Mouse (Mus musculus): ENCODE results near the gene Hspbap1. TPM values are rescaled to one million over a fixed set of nuclear protein-coding genes. Genes with fewer than 3 reads are reported as not detected.

Gene Hspbap1
- polyA plus RNA-seq, 1 experiment from 2014 or later, result 26.9 TPM

DNA sequence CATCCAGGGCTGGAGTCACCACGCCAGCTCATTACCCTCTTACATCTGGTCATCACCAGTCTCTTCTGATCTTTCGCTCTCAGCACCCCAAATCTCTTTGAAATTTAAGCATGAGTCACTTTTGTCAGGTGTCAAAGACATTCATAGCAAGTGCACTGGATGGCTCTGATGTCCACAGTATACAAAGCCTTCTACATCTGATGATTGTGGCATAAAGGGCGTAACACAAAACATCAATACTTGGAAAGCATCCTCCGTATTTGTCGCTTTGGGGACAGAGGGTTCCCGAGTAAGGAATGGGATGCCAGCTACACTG, 1.7 kb upstream of the Hspbap1 start:
- DNase-seq (ENCODE audit: low spot score) (no peak), ATAC-seq (replicated peaks; ENCODE audit: insufficient number of reproducible peaks, low FRiP score, low TSS enrichment, low read depth) (no peak)
- H3K4me3 ChIP-seq (ENCODE audit: low read depth, low read length), result peak overlapping the region; percentile 86
- H3K4me1 ChIP-seq (ENCODE audit: control insufficient read depth, insufficient read depth, low read length), result peaks cover 2% of the 10 kb centered on the region; the same call in 1 of the 2 replicates
- H3K27me3 ChIP-seq (ENCODE audit: control insufficient read depth, insufficient read depth, low read length), result no peaks in the 10 kb centered on the region
- H3K27ac ChIP-seq (replicated peaks; ENCODE audit: low read depth, low read length), result no peak overlapping the region
- peak overlapping the region; percentile 70 for H3K4me2 ChIP-seq (ENCODE audit: low read depth, low read length)
- H3K36me3 ChIP-seq (replicated peaks; ENCODE audit: control insufficient read depth, insufficient read depth, low read depth, low read length), result no peaks in the 10 kb centered on the region
- H3K9ac ChIP-seq (replicated peaks; ENCODE audit: low read length), result peak overlapping the region; percentile 90
- no peaks in the 10 kb centered on the region for H3K9me3 ChIP-seq (replicated peaks; ENCODE audit: control insufficient read depth, low read length)
- 26% methylated on average over 6 of the region's 6 CpGs for WGBS

DNA sequence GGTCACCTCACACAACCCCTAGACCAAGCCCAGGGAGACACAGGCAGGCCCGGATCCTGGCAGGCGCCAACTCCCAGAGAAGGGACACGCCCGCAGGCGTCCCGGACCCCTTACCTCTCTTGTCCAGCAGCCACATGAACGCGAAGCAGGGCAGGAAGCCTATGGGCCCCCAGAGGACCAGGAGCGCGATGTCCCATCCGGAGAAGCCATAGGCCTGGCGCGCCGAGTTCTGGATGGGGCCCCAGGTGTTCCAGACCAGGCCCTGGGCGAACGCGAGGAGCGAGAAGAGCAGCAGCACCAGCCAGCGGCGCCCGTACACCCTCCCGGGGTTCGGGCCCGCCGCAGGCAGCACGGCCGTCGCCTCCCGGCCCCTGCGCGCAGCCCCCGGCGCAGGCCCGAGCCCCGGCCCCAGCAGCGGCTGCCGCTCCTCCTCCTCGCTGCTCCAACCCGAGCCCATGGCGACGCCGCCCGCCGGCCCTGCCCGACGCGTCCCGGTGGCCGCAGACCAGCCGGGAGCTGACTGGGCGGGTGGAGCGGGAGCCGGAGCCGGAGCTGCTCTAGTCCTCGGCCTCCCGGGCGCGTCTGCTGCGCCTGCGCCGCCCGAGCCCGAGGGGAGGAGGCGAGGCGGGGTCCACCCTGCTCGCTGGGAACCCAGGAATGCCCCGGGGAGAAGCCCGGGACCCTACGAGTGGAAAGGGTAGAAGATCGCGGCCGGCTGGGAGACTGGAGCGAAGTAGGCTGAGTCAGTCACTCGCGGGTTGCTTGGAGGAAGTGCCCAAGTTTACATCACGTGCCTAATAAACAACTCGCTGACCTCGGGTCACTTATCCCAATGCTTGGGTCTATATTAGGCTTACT, 1.2 kb upstream of the Hspbap1 start, which contains the start of gene Dirc2:
Dirc2 (minus strand) TSS at position 572 of the 858 bp plus-strand sequence.
- Histone ChIP-seq H3K4me3 (ENCODE audit: low read depth, low read length) (peak within 1 kb of the TSS; percentile 86), H3K27me3 (ENCODE audit: control insufficient read depth, insufficient read depth, low read length) (no peaks in the 10 kb centered on the region), H3K9me3 (replicated peaks; ENCODE audit: control insufficient read depth, low read length) (no peaks in the 10 kb centered on the region), H3K4me1 (ENCODE audit: control insufficient read depth, insufficient read depth, low read length) (peaks cover 2% of the 10 kb centered on the region; the same call in 1 of the 2 replicates), H3K27ac (replicated peaks; ENCODE audit: low read depth, low read length) (0 out of 2 replicates have a peak within 1 kb of the TSS, but pooled peaks have one; percentile 52), H3K4me2 (ENCODE audit: low read depth, low read length) (peak within 1 kb of the TSS; percentile 70), H3K9ac (replicated peaks; ENCODE audit: low read length) (peak within 1 kb of the TSS; percentile 90), H3K36me3 (replicated peaks; ENCODE audit: control insufficient read depth, insufficient read depth, low read depth, low read length) (no peaks in the 10 kb centered on the region)
- WGBS, result under 1% methylated on average over 69 of the region's 78 CpGs
- ATAC-seq (replicated peaks; ENCODE audit: insufficient number of reproducible peaks, low FRiP score, low TSS enrichment, low read depth) (peak; percentile 89), DNase-seq (ENCODE audit: low spot score) (peak; percentile 77)

DNA sequence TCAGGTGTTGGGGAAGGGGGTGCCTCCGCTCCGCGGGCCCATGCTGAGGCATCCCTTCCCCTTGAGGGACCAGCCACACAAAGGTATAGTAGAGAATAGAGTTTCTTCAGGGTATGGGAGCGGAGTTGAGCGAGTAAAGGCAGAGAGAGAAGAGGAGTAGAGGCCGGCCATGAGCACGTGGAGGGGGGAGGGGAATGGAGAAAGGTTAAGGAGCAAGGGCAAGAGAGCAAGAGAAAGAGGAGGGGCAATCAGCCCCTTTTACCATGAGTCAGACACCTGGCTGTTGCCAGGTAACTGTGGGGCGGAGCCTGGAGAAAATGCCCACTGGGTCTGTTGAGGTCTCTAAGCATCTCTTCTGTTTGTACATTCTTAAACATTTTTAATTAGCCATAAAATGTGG, 966 bp downstream of the Hspbap1 start:
- H3K27me3 ChIP-seq (ENCODE audit: control insufficient read depth, insufficient read depth, low read length), result no peaks in the 10 kb centered on the region

GRCm38 (mm10) chr16:35771606-35772005, 1.4 kb downstream of the Hspbap1 start:
- no peak overlapping the region for H3K4me3 ChIP-seq (ENCODE audit: low read depth, low read length)

More for the DNA sequence above, 966 bp downstream of the Hspbap1 start:
- Histone ChIP-seq H3K9me3 (replicated peaks; ENCODE audit: control insufficient read depth, low read length) (no peaks in the 10 kb centered on the region), H3K4me3 (ENCODE audit: low read depth, low read length) (peak overlapping the region; percentile 86; the same call in 1 of the 2 replicates), H3K4me2 (ENCODE audit: low read depth, low read length) (peak overlapping the region; percentile 70), H3K27ac (replicated peaks; ENCODE audit: low read depth, low read length) (no peak overlapping the region), H3K4me1 (ENCODE audit: control insufficient read depth, insufficient read depth, low read length) (peaks cover 2% of the 10 kb centered on the region; the same call in 1 of the 2 replicates), H3K9ac (replicated peaks; ENCODE audit: low read length) (0 out of 2 replicates have a peak overlapping the region, but pooled peaks have one; percentile 22), H3K36me3 (replicated peaks; ENCODE audit: control insufficient read depth, insufficient read depth, low read depth, low read length) (no peaks in the 10 kb centered on the region)
- ATAC-seq (replicated peaks; ENCODE audit: insufficient number of reproducible peaks, low FRiP score, low TSS enrichment, low read depth) (no peak), DNase-seq (ENCODE audit: low spot score) (no peak)
- WGBS, result 16% methylated on average over 8 of the region's 8 CpGs

DNA sequence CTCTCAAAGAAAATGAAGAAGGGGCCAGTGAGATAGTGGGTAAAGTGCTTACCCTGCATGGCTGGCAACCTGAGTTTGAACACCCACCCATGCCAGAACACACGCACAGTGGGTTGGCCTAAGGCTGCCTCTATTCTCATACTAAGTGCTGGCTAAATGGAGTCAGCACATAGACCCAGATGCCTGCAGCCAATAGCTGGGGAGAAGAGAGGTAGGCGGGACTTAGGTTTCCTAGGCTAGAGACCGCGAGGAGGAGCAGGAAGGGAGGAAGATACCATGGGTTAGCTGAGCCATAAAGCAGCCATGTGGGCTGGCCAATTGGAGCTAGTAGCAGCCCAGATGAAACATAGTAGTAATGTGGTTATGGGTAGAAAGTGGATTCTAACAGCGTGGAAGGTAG, 2.4 kb downstream of the Hspbap1 start:
- H3K36me3 ChIP-seq (replicated peaks; ENCODE audit: control insufficient read depth, insufficient read depth, low read depth, low read length), result no peaks in the 10 kb centered on the region
- 89% methylated on average over 5 of the region's 5 CpGs for WGBS
- H3K4me2 ChIP-seq (ENCODE audit: low read depth, low read length), result no peak overlapping the region
- H3K4me1 ChIP-seq (ENCODE audit: control insufficient read depth, insufficient read depth, low read length), result peaks cover 2% of the 10 kb centered on the region; the same call in 1 of the 2 replicates
- no peak overlapping the region for H3K27ac ChIP-seq (replicated peaks; ENCODE audit: low read depth, low read length)
- no peak for DNase-seq (ENCODE audit: low spot score)
- no peaks in the 10 kb centered on the region for H3K9me3 ChIP-seq (replicated peaks; ENCODE audit: control insufficient read depth, low read length)
- ATAC-seq (replicated peaks; ENCODE audit: insufficient number of reproducible peaks, low FRiP score, low TSS enrichment, low read depth), result no peak
- H3K27me3 ChIP-seq (ENCODE audit: control insufficient read depth, insufficient read depth, low read length), result no peaks in the 10 kb centered on the region
- H3K9ac ChIP-seq (replicated peaks; ENCODE audit: low read length), result no peak overlapping the region
- no peak overlapping the region for H3K4me3 ChIP-seq (ENCODE audit: low read depth, low read length)

More at GRCm38 (mm10) chr16:35771606-35772005, 1.4 kb downstream of the Hspbap1 start:
- Histone ChIP-seq H3K27ac (replicated peaks; ENCODE audit: low read depth, low read length) (no peak overlapping the region), H3K36me3 (replicated peaks; ENCODE audit: control insufficient read depth, insufficient read depth, low read depth, low read length) (no peaks in the 10 kb centered on the region), H3K9me3 (replicated peaks; ENCODE audit: control insufficient read depth, low read length) (no peaks in the 10 kb centered on the region), H3K4me2 (ENCODE audit: low read depth, low read length) (no peak overlapping the region), H3K9ac (replicated peaks; ENCODE audit: low read length) (no peak overlapping the region), H3K27me3 (ENCODE audit: control insufficient read depth, insufficient read depth, low read length) (no peaks in the 10 kb centered on the region), H3K4me1 (ENCODE audit: control insufficient read depth, insufficient read depth, low read length) (peaks cover 2% of the 10 kb centered on the region; the same call in 1 of the 2 replicates)
- WGBS, result 86% methylated on average over 5 of the region's 5 CpGs
- DNase-seq (ENCODE audit: low spot score), result no peak
- ATAC-seq (replicated peaks; ENCODE audit: insufficient number of reproducible peaks, low FRiP score, low TSS enrichment, low read depth), result no peak

GRCm38 (mm10) chr16:35775835-35776234, 5.7 kb downstream of the Hspbap1 start:
- Histone ChIP-seq H3K4me3 (ENCODE audit: low read depth, low read length) (no peak overlapping the region), H3K27me3 (ENCODE audit: control insufficient read depth, insufficient read depth, low read length) (no peaks in the 10 kb centered on the region), H3K4me1 (ENCODE audit: control insufficient read depth, insufficient read depth, low read length) (no peaks in the 10 kb centered on the region), H3K27ac (replicated peaks; ENCODE audit: low read depth, low read length) (no peak overlapping the region), H3K36me3 (replicated peaks; ENCODE audit: control insufficient read depth, insufficient read depth, low read depth, low read length) (no peaks in the 10 kb centered on the region), H3K4me2 (ENCODE audit: low read depth, low read length) (no peak overlapping the region), H3K9ac (replicated peaks; ENCODE audit: low read length) (no peak overlapping the region), H3K9me3 (replicated peaks; ENCODE audit: control insufficient read depth, low read length) (no peaks in the 10 kb centered on the region)
- DNase-seq (ENCODE audit: low spot score) (no peak), ATAC-seq (replicated peaks; ENCODE audit: insufficient number of reproducible peaks, low FRiP score, low TSS enrichment, low read depth) (no peak)
- WGBS, result 97% methylated on average over 1 of the region's 1 CpGs

GRCm38 (mm10) chr16:35776737-35777136, 6.6 kb downstream of the Hspbap1 start:
- Histone ChIP-seq H3K4me3 (ENCODE audit: low read depth, low read length) (no peak overlapping the region), H3K36me3 (replicated peaks; ENCODE audit: control insufficient read depth, insufficient read depth, low read depth, low read length) (no peaks in the 10 kb centered on the region), H3K4me2 (ENCODE audit: low read depth, low read length) (no peak overlapping the region), H3K27ac (replicated peaks; ENCODE audit: low read depth, low read length) (no peak overlapping the region), H3K9ac (replicated peaks; ENCODE audit: low read length) (no peak overlapping the region), H3K4me1 (ENCODE audit: control insufficient read depth, insufficient read depth, low read length) (no peaks in the 10 kb centered on the region), H3K9me3 (replicated peaks; ENCODE audit: control insufficient read depth, low read length) (no peaks in the 10 kb centered on the region), H3K27me3 (ENCODE audit: control insufficient read depth, insufficient read depth, low read length) (no peaks in the 10 kb centered on the region)
- DNase-seq (ENCODE audit: low spot score), result no peak
- no peak for ATAC-seq (replicated peaks; ENCODE audit: insufficient number of reproducible peaks, low FRiP score, low TSS enrichment, low read depth)
- 92% methylated on average over 7 of the region's 7 CpGs for WGBS

DNA sequence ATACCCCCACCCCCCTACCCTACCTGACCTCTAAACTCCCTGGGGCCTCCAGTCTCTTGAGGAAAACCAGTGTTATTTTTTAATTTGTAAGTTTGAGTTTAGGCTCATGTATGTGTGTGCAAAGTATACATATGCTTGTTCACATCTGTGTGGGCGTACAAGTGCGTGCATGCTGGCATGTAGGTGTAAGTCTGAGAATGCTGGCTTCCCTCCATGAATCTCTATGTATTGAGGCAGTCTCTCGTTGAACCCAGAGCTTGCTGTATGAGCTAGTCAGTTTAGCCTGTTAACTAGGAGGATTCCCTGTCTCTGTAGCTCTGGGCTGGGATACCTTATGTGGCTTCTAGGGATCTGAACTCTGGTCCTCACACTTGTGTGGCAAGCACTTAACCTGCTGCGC, 7.6 kb downstream of the Hspbap1 start:
- ATAC-seq (replicated peaks; ENCODE audit: insufficient number of reproducible peaks, low FRiP score, low TSS enrichment, low read depth), result no peak
- no peak overlapping the region for H3K4me2 ChIP-seq (ENCODE audit: low read depth, low read length)
- 95% methylated on average over 4 of the region's 4 CpGs for WGBS
- no peaks in the 10 kb centered on the region for H3K9me3 ChIP-seq (replicated peaks; ENCODE audit: control insufficient read depth, low read length)
- no peak for DNase-seq (ENCODE audit: low spot score)
- H3K27ac ChIP-seq (replicated peaks; ENCODE audit: low read depth, low read length), result no peak overlapping the region
- no peak overlapping the region for H3K9ac ChIP-seq (replicated peaks; ENCODE audit: low read length)
- no peaks in the 10 kb centered on the region for H3K36me3 ChIP-seq (replicated peaks; ENCODE audit: control insufficient read depth, insufficient read depth, low read depth, low read length)
- no peaks in the 10 kb centered on the region for H3K27me3 ChIP-seq (ENCODE audit: control insufficient read depth, insufficient read depth, low read length)
- no peaks in the 10 kb centered on the region for H3K4me1 ChIP-seq (ENCODE audit: control insufficient read depth, insufficient read depth, low read length)
- H3K4me3 ChIP-seq (ENCODE audit: low read depth, low read length), result no peak overlapping the region

All from embryonic facial prominence, embryonic 11.5 days (tissue).